Mouse (Mus musculus) embryonic facial prominence, embryonic 11.5 days (tissue): ENCODE measurements at regions not wholly inside any gene's neighbourhood (a gene's known extent, or its start where the extent isn't known, plus 50 kb on each side); places are given as distances from the start of the nearest gene placed in this dataset.
"Not testable (repeated sequence)": the region's sequence is repeated elsewhere in the genome, so short reads cannot be mapped to it uniquely, and the experiment has no call there.

Source experiments
- ATAC-seq: fragments of 200-750 bp; cut with Nextera tagmentation; replicated peaks from 2 replicates; pipeline ENCODE4 v1.8.0; 2017; ENCODE audit warnings: low read depth; ENCODE audit not compliant: insufficient number of reproducible peaks, low FRiP score, low TSS enrichment
- DNase-seq: peaks from one replicate; pipeline ENCODE4 v3.0.0-alpha.2; 2015; ENCODE audit warnings: low spot score
- H3K27ac ChIP-seq: fragments of 300-500 bp; sonication (generic); replicated peaks from 2 replicates; pipeline ENCODE4 v1.5.1; 2014; ENCODE audit warnings: mild to moderate bottlenecking, low read depth, low read length, control low read depth
- H3K27me3 ChIP-seq: fragments of 300-500 bp; sonication (generic); 2 replicates; pipeline ENCODE4 v1.6.1; 2014; ENCODE audit warnings: mild to moderate bottlenecking, low read length, moderate library complexity, mixed read lengths; ENCODE audit not compliant: control insufficient read depth, insufficient read depth
- H3K36me3 ChIP-seq: fragments of 300-500 bp; sonication (generic); replicated peaks from 2 replicates; pipeline ENCODE4 v1.6.1; 2014; ENCODE audit warnings: low read depth, mild to moderate bottlenecking, low read length, moderate library complexity, mixed read lengths; ENCODE audit not compliant: control insufficient read depth, insufficient read depth
- H3K4me1 ChIP-seq: fragments of 300-500 bp; sonication (generic); 2 replicates; pipeline ENCODE4 v1.6.1; 2014; ENCODE audit warnings: low read length, mixed read lengths; ENCODE audit not compliant: control insufficient read depth, insufficient read depth
- H3K4me2 ChIP-seq: fragments of 300-500 bp; sonication (generic); 2 replicates; pipeline ENCODE4 v1.6.1; 2014; ENCODE audit warnings: low read depth, mild to moderate bottlenecking, control low read depth, low read length, moderate library complexity
- H3K4me3 ChIP-seq: fragments of 300-500 bp; sonication (generic); 2 replicates; pipeline ENCODE4 v1.5.1; 2014; ENCODE audit warnings: low read depth, low read length, control low read depth
- H3K9ac ChIP-seq: fragments of 300-500 bp; sonication (generic); replicated peaks from 2 replicates; pipeline ENCODE4 v1.6.1; 2014; ENCODE audit warnings: mild to moderate bottlenecking, control low read depth, low read length
- H3K9me3 ChIP-seq: fragments of 300-500 bp; sonication (generic); replicated peaks from 2 replicates; pipeline ENCODE4 v1.6.1; 2016; ENCODE audit warnings: mild to moderate bottlenecking, low read length, inconsistent platforms, mixed read lengths; ENCODE audit not compliant: control insufficient read depth
- WGBS: fragments of 180-500 bp; shearing (Covaris S2); extraction: QIAGEN DNeasy Blood & Tissue Kit; methylation state at CpG from one replicate; pipeline ENCODE4 v1.1.7; 2014; 5-methylcytosine and 5-hydroxymethylcytosine counted together

GRCm38 (mm10) chr11:25063978-25064377, 986.1 kb downstream of the Bcl11a start:
- Histone ChIP-seq H3K4me3 (no peak overlapping the region), H3K4me1 (peaks cover 3% of the 10 kb centered on the region; the same call in 1 of the 2 replicates), H3K27me3 (no peaks in the 10 kb centered on the region), H3K9ac (no peak overlapping the region), H3K36me3 (no peaks in the 10 kb centered on the region), H3K27ac (no peak overlapping the region), H3K9me3 (no peaks in the 10 kb centered on the region), H3K4me2 (no peak overlapping the region)
- ATAC-seq (no peak), DNase-seq (no peak)
- WGBS = 53% methylated on average over 2 of the region's 2 CpGs

GRCm38 (mm10) chr11:25099976-25100375, 1022.1 kb downstream of the Bcl11a start:
- not testable (repeated sequence) for DNase-seq, H3K27me3 ChIP-seq, ATAC-seq, H3K4me3 ChIP-seq, H3K9me3 ChIP-seq, H3K4me1 ChIP-seq, H3K9ac ChIP-seq, H3K27ac ChIP-seq, H3K4me2 ChIP-seq, H3K36me3 ChIP-seq
- WGBS = 93% methylated on average over 3 of the region's 3 CpGs

GRCm38 (mm10) chr11:25104432-25104831, 1026.6 kb downstream of the Bcl11a start:
- H3K9me3 ChIP-seq = no peaks in the 10 kb centered on the region
- no peak overlapping the region for H3K4me3 ChIP-seq
- no peak overlapping the region for H3K4me2 ChIP-seq
- ATAC-seq (peak; percentile 91), DNase-seq (peak; percentile 90)
- no peaks in the 10 kb centered on the region for H3K27me3 ChIP-seq
- H3K36me3 ChIP-seq = no peaks in the 10 kb centered on the region
- no peak overlapping the region for H3K9ac ChIP-seq
- no peak overlapping the region for H3K27ac ChIP-seq
- H3K4me1 ChIP-seq = no peaks in the 10 kb centered on the region; the same call in 1 of the 2 replicates
- 17% methylated on average over 8 of the region's 8 CpGs for WGBS

- ATAC-seq (no peak), DNase-seq (no peak)
- H3K4me2 ChIP-seq = no peak overlapping the region
- H3K9me3 ChIP-seq = no peaks in the 10 kb centered on the region
- H3K27me3 ChIP-seq = no peaks in the 10 kb centered on the region
- WGBS = 50% methylated on average over 2 of the region's 2 CpGs
- H3K4me1 ChIP-seq = no peaks in the 10 kb centered on the region
- H3K4me3 ChIP-seq = no peak overlapping the region
- H3K36me3 ChIP-seq = no peaks in the 10 kb centered on the region
- H3K9ac ChIP-seq = no peak overlapping the region
- no peak overlapping the region for H3K27ac ChIP-seq
Observed at GRCm38 (mm10) chr11:25124458-25124857, 1046.6 kb downstream of the Bcl11a start.

GRCm38 (mm10) chr11:25142226-25142625, 1064.4 kb downstream of the Bcl11a start:
- no peak overlapping the region for H3K27ac ChIP-seq
- H3K36me3 ChIP-seq = no peaks in the 10 kb centered on the region
- 59% methylated on average over 2 of the region's 2 CpGs for WGBS
- no peak overlapping the region for H3K4me3 ChIP-seq
- DNase-seq (no peak), ATAC-seq (no peak)
- H3K4me2 ChIP-seq = no peak overlapping the region
- no peaks in the 10 kb centered on the region for H3K27me3 ChIP-seq
- no peaks in the 10 kb centered on the region for H3K9me3 ChIP-seq
- no peak overlapping the region for H3K9ac ChIP-seq
- no peaks in the 10 kb centered on the region for H3K4me1 ChIP-seq

- Histone ChIP-seq H3K36me3 (no peaks in the 10 kb centered on the region), H3K4me3 (no peak overlapping the region), H3K27ac (no peak overlapping the region), H3K9me3 (no peaks in the 10 kb centered on the region), H3K27me3 (no peaks in the 10 kb centered on the region), H3K4me1 (no peaks in the 10 kb centered on the region), H3K9ac (no peak overlapping the region), H3K4me2 (no peak overlapping the region)
- DNase-seq = peak; percentile 77
- WGBS = 29% methylated on average over 4 of the region's 4 CpGs
- ATAC-seq = no peak; the same call in 1 of the 2 replicates
Observed at GRCm38 (mm10) chr11:25142833-25143232, 1065.0 kb downstream of the Bcl11a start.

- Histone ChIP-seq H3K4me1 (no peaks in the 10 kb centered on the region), H3K9ac (no peak overlapping the region), H3K4me3 (no peak overlapping the region), H3K27me3 (no peaks in the 10 kb centered on the region), H3K4me2 (no peak overlapping the region), H3K27ac (no peak overlapping the region), H3K36me3 (no peaks in the 10 kb centered on the region), H3K9me3 (no peaks in the 10 kb centered on the region)
- 72% methylated on average over 3 of the region's 3 CpGs for WGBS
- DNase-seq = no peak
- ATAC-seq = no peak
Observed at GRCm38 (mm10) chr11:25147287-25147686, 1063.3 kb downstream of the 5730522E02Rik start.

- ATAC-seq = peak; percentile 23; the same call in 1 of the 2 replicates
- H3K4me1 ChIP-seq = no peaks in the 10 kb centered on the region
- WGBS = 29% methylated on average over 5 of the region's 5 CpGs
- H3K9ac ChIP-seq = no peak overlapping the region
- no peak overlapping the region for H3K27ac ChIP-seq
- H3K4me2 ChIP-seq = no peak overlapping the region
- no peaks in the 10 kb centered on the region for H3K9me3 ChIP-seq
- H3K27me3 ChIP-seq = no peaks in the 10 kb centered on the region
- no peak overlapping the region for H3K4me3 ChIP-seq
- no peaks in the 10 kb centered on the region for H3K36me3 ChIP-seq
- DNase-seq = no peak
Observed at GRCm38 (mm10) chr11:25156705-25157104, 1053.9 kb downstream of the 5730522E02Rik start.
